Mouse (Mus musculus): Measurements from ENCODE around the gene Gal3st1. TPM values are rescaled to one million over a fixed set of nuclear protein-coding genes. Genes with fewer than 3 reads are reported as not detected.
"Not testable (repeated sequence)": the region's sequence is repeated elsewhere in the genome, so short reads cannot be mapped to it uniquely, and the experiment has no call there.

Gene Gal3st1
- polyA plus RNA-seq, 1 experiment, result 25.5 TPM

DNA sequence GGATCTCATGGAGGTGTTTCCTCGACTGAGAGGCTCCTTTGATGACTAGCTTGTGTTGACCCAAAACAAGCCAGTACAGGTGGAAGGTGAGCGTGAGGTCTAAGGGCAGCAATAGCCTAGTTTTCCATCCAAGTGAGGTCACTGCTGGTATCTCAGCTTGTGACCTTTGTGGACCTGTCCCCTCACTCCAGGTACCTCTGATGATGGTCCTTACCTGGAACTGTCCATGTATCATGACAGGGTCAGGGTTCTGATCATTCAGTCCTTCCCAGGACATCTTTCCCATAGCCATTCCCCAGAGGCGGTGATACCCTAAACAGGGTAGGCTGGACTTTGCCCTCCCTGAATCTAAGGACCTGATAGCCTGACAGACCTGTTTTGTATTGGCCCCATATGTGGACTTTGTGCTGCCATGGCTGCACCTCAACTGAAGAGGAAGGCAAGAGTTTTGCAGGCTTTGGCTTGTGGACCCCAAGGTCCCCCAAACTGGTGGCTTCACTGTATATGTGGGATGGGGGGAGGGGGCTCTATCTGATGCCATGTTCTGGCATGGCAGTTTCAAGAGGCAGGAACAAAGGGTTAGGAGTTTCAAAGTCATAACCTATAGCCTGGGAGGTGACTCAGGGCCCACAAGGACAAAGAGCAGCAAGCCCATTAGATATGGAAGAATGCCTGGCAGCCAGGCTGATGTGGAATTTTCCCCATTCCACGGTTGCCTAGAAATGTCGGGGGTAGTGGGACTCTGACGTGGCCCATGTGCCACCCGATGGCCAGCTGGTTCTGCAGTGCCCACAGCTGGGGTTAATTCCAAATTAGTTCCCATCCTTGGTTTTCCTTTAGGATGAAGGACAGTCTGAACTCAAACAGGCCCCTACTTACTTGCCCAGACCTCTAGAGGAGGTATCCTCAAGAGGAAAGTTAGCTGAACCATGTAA is 894 bp upstream of the Gal3st1 start:
- no peak for DNase-seq (ENCODE audit: extremely low spot score in 1 of 2, low spot score in 1 of 2)

DNA sequence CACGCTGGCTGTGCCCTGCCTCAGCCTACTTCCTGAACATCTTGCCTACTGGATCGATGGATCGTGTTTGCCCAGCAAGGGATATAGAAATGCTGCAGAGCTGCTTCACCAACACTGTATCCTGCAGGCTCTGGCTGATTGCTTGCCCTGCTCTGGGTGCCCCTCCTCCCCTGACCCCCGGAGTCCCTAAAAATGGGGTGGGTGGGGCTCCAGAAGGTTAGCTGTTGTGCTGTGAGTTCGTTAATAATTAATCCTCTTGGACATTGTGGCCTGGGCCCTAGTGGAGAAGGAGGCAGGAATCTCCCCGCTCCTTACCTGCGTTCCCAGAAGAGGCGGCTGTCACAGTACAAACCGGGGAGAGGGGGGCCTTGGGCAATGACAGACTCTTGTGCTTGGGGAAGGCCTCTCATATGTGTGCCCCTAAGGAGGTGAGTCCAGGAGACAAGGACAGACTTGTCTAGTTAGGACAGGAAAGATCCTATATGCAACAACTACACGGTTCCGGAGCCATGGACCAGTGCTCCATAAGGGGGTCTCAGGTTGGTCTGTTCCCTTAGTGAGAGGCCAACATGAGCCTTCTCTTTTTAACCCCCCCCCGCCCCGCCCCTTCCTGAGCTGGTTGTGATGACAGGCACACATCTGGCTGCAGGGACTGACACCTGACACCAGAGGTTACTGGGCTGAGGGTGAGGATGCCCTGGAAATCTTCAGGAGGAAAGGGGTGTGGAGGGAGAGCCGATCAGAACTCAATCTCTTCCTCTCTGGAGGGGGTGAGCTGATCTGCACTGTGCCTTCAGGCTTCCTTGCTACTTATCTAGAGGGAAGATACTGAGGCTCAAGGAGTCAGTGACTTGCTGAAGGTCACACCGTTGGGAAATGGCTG is 668 bp downstream of the Gal3st1 start:
- no peak for DNase-seq (ENCODE audit: extremely low spot score in 1 of 2, low spot score in 1 of 2)

- DNase-seq (ENCODE audit: extremely low spot score in 1 of 2, low spot score in 1 of 2), result no peak
These were observed 6.3 kb downstream of the Gal3st1 start for GRCm38 (mm10) chr11:3989748-3990147.

GRCm38 (mm10) chr11:3993132-3993531 is 9.7 kb downstream of the Gal3st1 start:
- no peak for DNase-seq (ENCODE audit: extremely low spot score in 1 of 2, low spot score in 1 of 2)

GRCm38 (mm10) chr11:3993914-3994313 is 10.5 kb downstream of the Gal3st1 start:
- DNase-seq (ENCODE audit: extremely low spot score in 1 of 2, low spot score in 1 of 2), result no peak

GRCm38 (mm10) chr11:3995511-3995910 is 12.1 kb downstream of the Gal3st1 start:
- no peak for DNase-seq (ENCODE audit: extremely low spot score in 1 of 2, low spot score in 1 of 2)

- DNase-seq (ENCODE audit: extremely low spot score in 1 of 2, low spot score in 1 of 2), result no peak
These were observed 13.4 kb downstream of the Gal3st1 start for GRCm38 (mm10) chr11:3996840-3997239.

GRCm38 (mm10) chr11:3997978-3998720 is 14.7 kb downstream of the Gal3st1 start:
- DNase-seq (ENCODE audit: extremely low spot score in 1 of 2, low spot score in 1 of 2), result no peak

GRCm38 (mm10) chr11:3999547-3999946 is 16.1 kb downstream of the Gal3st1 start:
- no peak for DNase-seq (ENCODE audit: extremely low spot score in 1 of 2, low spot score in 1 of 2)

- DNase-seq (ENCODE audit: extremely low spot score in 1 of 2, low spot score in 1 of 2), result peak in 1 of 2 experiments; percentile 83
These were observed 18.2 kb downstream of the Gal3st1 start for GRCm38 (mm10) chr11:4001603-4002002.

DNA sequence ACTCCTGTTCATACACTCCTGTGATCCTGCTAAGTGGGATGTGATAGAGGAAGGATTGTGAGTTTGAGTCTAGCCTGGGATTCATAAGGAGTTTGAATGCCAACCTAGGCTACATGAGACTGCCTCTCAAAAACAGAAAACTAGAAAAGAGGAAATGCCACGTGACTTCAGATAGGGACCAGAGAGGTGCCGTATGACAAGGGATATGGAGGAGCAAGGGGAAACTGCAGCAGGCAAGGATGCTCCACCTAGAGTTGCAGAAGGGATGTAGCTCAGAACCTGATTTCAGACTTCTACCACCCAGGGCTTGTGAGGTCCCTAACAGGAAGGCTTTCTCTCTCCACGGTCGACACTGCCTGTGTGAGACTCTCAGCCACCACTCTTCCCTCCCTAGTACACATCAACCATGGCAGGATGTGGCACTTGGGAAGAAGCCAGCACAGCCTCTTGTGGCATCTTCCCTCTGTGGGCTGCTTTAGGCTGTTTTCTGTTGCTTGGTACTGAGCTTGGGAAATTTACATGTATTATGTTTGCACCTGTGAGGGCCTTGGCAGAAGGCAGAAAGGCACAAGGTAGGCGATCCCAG is 21.9 kb downstream of the Gal3st1 start:
- no peak for DNase-seq (ENCODE audit: extremely low spot score in 1 of 2, low spot score in 1 of 2)

GRCm38 (mm10) chr11:4006462-4006861 is 23.0 kb downstream of the Gal3st1 start:
- DNase-seq (ENCODE audit: extremely low spot score in 1 of 2, low spot score in 1 of 2), result no peak

DNA sequence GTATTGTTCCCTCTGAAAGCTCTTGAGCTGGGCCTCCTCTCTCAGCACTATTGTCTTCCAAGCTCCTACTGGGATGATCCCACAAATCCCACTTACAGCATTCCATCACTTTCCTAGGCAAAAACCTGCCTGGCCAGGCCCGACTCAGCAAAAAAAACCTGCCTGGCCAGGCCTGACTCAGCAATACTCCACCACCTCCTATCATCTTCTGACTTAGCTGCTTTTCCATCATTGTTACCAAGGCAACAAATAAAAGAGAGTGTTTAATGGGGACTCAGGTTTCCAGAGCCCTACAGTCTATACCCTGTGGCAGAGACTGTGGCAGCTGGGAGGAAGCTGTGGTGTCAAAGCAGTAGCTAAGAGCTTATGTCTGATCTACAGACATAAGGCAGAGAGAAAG is 29.2 kb downstream of the Gal3st1 start:
- DNase-seq (ENCODE audit: extremely low spot score in 1 of 2, low spot score in 1 of 2), result no peak

DNA sequence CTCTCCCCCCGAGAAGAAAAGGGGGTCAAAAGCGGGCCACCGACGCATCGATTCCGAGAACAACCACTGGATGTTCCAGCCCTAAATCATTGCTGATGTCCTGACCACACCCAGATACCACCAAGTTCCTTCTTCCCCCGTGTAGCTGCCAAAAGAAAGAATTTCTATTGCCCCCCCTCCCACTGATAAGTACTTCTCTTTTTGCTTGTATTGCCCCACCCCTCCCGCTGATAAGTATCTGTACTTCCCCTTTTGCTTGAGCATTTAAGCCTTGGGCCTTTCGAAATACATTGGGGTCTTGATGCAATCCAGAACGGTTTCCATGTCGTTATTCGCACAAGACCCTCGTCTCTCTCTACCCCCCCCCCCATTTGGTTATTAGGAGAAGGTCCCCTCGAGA is 32.4 kb downstream of the Gal3st1 start:
- DNase-seq (ENCODE audit: extremely low spot score in 1 of 2, low spot score in 1 of 2), result not testable (repeated sequence)

DNA sequence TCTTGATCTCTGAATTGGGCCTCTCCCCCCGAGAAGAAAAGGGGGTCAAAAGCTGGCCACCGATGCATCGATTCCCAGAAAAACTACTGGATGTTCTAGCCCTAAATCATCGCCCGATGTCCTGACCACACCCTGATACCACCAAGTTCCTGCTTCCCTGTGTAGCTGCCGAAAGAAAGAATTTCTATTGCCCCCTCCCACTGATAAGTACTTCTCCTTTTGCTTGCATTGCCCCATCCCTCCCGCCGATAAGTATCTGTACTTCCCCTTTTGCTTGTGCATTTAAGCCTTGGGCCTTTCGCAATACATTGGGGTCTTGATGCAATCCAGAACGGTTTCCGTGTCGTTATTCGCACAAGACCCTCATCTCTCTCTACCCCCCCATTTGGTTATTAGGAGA is 38.7 kb downstream of the Gal3st1 start:
- DNase-seq (ENCODE audit: extremely low spot score in 1 of 2, low spot score in 1 of 2), result not testable (repeated sequence)

- no peak for DNase-seq (ENCODE audit: extremely low spot score in 1 of 2, low spot score in 1 of 2)
These were observed 39.9 kb downstream of the Gal3st1 start for GRCm38 (mm10) chr11:4023321-4023720.

DNA sequence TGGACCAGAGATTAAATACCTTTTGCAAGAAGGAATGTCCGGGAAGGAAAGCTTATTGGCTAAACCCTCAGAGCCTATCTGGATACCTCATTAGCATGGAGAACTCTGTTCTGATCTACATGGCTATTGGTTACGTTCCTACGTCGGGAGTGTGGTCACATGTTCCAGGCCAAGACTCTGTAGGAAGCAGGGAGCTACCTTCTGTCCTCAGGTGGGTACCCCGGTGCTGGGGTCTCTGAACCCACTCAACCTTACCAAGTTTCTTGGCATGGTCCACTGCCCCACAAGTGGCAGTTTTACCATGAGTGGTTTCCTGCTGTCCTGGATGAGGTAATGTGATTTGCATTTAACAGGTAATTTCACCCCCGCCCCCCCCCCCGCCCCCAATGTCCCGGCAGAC is 43.6 kb downstream of the Gal3st1 start:
- no peak for DNase-seq (ENCODE audit: extremely low spot score in 1 of 2, low spot score in 1 of 2)

DNA sequence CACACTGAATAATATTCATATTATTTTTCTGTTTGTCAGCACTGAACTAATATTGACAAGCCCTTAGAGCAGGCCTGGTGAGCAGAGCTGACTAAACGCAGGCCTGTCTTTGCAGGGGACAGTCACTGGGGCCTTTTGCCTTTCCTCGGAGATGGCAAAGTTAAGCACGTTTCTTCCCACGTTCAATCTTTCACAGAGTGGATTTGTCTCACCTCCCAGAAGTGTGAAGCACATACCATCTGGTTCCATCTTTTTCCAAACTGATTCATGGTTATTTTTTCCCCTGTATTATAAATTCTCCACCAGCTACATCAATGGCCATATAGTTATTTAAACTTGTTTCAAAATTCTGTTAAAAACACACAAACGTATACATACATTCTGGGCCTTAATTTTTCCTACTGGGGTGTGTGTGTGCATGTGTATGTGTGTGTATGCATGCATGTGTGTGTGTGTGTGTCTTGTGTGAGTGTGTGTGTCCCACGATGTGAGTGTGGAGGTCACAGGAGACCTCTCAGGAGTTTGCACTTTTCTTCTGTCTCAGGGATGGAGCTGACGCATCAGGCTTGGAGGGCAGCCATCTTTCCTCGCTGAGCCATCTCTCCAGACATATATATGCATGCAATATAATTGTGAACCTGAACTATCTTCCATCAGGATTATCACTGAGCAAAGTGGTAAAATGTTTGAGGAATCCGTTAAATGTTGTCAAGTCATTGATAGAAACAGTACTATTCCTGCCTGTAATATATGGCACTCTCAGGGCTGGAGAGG is 44.3 kb downstream of the Gal3st1 start:
- DNase-seq (ENCODE audit: extremely low spot score in 1 of 2, low spot score in 1 of 2), result peak; percentile 28 to 79

DNA sequence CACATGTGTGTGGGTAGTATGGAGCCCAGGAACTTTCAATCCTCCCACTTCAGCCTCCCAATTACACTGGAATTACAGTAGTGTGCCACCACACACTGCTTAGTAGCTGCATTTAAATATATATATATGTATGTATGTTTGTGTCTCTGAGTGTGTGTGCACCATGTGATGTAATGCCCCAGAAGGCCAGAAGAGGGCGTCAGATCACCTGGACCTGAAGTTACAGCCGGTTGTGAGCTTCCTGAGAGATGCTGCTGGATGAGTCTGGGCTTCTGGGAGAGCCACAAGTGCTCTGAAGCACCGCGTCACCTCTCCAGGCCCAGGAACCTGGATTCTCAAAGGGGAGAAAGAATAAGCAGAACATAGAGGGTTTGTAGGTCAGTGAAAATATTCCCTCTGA is 45.9 kb downstream of the Gal3st1 start:
- DNase-seq (ENCODE audit: extremely low spot score in 1 of 2, low spot score in 1 of 2), result no peak
